Mouse (Mus musculus) embryonic fibroblast, embryonic 13.5 days (primary cell): ENCODE measurements around the gene Prl3d2. TPM values are rescaled to one million over a fixed set of nuclear protein-coding genes. Genes with fewer than 3 reads are reported as not detected.
"Not testable (repeated sequence)": the region's sequence is repeated elsewhere in the genome, so short reads cannot be mapped to it uniquely, and the experiment has no call there.

Experiments used
- H3K27ac ChIP-seq: 2 replicates; pipeline ENCODE4 v1.5.1; 2012; ENCODE audit warnings: low read length, control low read depth, inconsistent platforms; ENCODE audit not compliant: insufficient read depth
- H3K4me1 ChIP-seq: 2 replicates; pipeline ENCODE4 v1.6.1; 2011; ENCODE audit warnings: low read length; ENCODE audit not compliant: control insufficient read depth, insufficient read depth
- H3K4me3 ChIP-seq: 2 replicates; pipeline ENCODE4 v1.5.1; 2011; ENCODE audit warnings: mild to moderate bottlenecking, control low read depth, low read length; ENCODE audit not compliant: insufficient read depth
- POLR2A ChIP-seq: IDR thresholded peaks from 2 replicates; pipeline ENCODE4 v1.6.1; 2011; ENCODE audit warnings: low read depth, mild to moderate bottlenecking, control low read depth, low read length, moderate library complexity
- polyA plus RNA-seq: library from polyadenylated mRNA; stranded (reverse); fragments of >200 nt; gene quantifications from 2 replicates; pipeline ENCODE4 v1.2.4, GENCODE M21; 2011; ENCODE audit warnings: low read depth; ENCODE audit not compliant: missing spikeins, insufficient read length

The Prl3d2 gene
- not detected in 2 replicates for polyA plus RNA-seq

DNA sequence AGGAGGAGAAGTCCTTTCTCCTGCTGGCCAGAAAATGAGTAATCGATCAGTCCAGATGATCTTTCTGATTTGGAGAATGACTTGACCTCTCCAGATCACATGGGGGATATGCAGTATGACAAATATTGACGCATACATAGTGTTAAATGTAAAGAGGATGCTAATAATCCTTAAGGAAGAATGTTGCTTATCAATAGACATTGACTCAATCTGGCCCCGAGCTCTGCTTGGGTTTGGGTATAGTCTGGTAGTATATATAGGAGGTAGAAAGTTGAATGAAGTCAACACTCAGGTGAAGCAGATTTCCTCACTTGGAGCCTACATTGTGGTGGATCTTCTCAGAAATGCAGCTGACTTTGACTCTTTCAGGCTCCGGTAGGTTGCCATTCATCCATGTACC lies at the start of gene Prl3d2:
TSS of gene Prl3d2 (plus strand) at position 301 of the 400 bp plus-strand sequence.
- not testable (repeated sequence) for H3K4me3 ChIP-seq, H3K4me1 ChIP-seq, H3K27ac ChIP-seq

DNA sequence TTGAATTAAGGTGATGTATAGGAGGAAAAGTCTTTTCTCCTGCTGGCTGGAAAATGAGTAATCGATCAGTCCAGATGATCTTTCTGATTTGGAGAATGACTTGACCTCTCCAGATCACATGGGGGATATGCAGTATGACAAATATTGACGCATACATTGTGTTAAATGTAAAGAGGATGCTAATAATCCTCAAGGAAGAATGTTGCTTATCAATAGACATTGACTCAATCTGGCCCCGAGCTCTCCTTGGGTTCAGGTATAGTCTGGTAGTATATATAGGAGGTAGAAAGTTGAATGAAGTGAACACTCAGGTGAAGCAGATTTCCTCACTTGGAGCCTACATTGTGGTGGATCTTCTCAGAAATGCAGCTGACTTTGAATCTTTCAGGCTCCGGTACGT lies 27.6 kb upstream of the Prl3d2 start, which contains the start of gene Prl3d1:
TSS of gene Prl3d1 (plus strand) at position 301 of the 400 bp plus-strand sequence.
- not testable (repeated sequence) for H3K27ac ChIP-seq, H3K4me1 ChIP-seq, H3K4me3 ChIP-seq

DNA sequence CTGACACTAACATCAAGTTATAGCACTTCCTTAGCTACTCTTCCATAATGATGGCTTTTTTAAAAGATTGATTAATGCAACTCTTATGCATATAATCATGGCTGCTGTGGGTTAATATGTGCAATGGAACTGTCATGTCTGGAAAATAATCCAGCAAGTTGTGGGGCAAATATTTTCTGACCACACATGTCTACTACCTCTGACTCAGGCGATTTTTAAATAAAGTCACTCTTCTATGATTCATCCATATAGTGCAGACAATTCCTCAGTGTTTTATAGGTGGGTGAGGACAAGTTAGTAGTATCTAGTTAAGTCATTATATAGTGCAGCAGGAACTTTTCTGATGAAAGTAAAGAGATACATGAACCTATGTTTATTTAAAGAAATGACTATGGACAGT lies 26.8 kb downstream of the Prl3d2 start:
- no peak overlapping the region; the same call in 1 of the 2 replicates for H3K27ac ChIP-seq
- no peak overlapping the region for H3K4me3 ChIP-seq
- TF ChIP-seq POLR2A = no peak
- peaks cover 3% of the 10 kb centered on the region; the same call in 1 of the 2 replicates for H3K4me1 ChIP-seq

DNA sequence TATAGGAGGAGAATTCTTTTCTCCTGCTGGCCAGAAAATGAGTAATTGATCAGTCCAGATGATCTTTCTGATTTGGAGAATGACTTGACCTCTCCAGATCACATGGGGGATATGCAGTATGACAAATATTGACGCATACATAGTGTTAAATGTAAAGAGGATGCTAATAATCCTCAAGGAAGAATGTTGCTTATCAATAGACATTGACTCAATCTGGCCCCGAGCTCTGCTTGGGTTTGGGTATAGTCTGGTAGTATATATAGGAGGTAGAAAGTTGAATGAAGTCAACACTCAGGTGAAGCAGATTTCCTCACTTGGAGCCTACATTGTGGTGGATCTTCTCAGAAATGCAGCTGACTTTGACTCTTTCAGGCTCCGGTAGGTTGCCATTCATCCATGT lies 35.0 kb downstream of the Prl3d2 start, which contains the start of gene Prl3d3:
TSS of gene Prl3d3 (plus strand) at position 301 of the 400 bp plus-strand sequence.
- not testable (repeated sequence) for H3K27ac ChIP-seq, H3K4me3 ChIP-seq, H3K4me1 ChIP-seq

Other genes starting within 250 kb of the Prl3d2 start
- gene Prl, start 64.1 kb upstream of the Prl3d2 start, polyA plus RNA-seq = not detected in 2 replicates
- gene Prl3d1, start 27.5 kb upstream of the Prl3d2 start, polyA plus RNA-seq = not detected in 2 replicates
- not detected in 2 replicates for gene Prl3d3, start 35.1 kb downstream of the Prl3d2 start, polyA plus RNA-seq
- not detected in 2 replicates for gene Prl3c1, start 75.0 kb downstream of the Prl3d2 start, polyA plus RNA-seq
- not detected in 2 replicates for gene Prl3b1, start 120.1 kb downstream of the Prl3d2 start, polyA plus RNA-seq
- 0.37 TPM in 1 of 2 replicates, not detected in the other for gene Prl3a1, start 137.7 kb downstream of the Prl3d2 start, polyA plus RNA-seq
- gene Prl6a1, start 190.9 kb downstream of the Prl3d2 start, polyA plus RNA-seq = not detected in 2 replicates
- gene Prl8a2, start 224.0 kb downstream of the Prl3d2 start, polyA plus RNA-seq = not detected in 2 replicates